Mouse (Mus musculus): Measurements from ENCODE around the gene Mpzl3.

GRCm38 (mm10) chr9:45014879-45015278 lies 40.1 kb upstream of the Mpzl3 start:
- TF ChIP-seq MYOG (IDR thresholded peaks at IDR 0.05; ENCODE audit: control insufficient read depth in 1 of 3, insufficient read depth in 1 of 3, insufficient read length in 2 of 3, low read depth in 2 of 3) (no peak), POLR2AphosphoS2 (IDR thresholded peaks at IDR 0.05; ENCODE audit: insufficient read length, low read depth) (no peak), E2F4 (IDR thresholded peaks at IDR 0.05; ENCODE audit: insufficient read depth) (no peak)

Data from myocyte (in vitro differentiated cells).